Mouse (Mus musculus) intestine, embryonic 14.5 days (tissue): ENCODE measurements at regions not wholly inside any gene's neighbourhood (a gene's known extent, or its start where the extent isn't known, plus 50 kb on each side); places are given as distances from the start of the nearest gene placed in this dataset. TPM values are rescaled to one million over a fixed set of nuclear protein-coding genes. Genes with fewer than 3 reads are reported as not detected.

Experiments
- ATAC-seq: fragments of 200-750 bp; cut with Nextera tagmentation; replicated peaks from 2 replicates; pipeline ENCODE4 v1.8.0; 2017; ENCODE audit warnings: low read depth, moderate number of reproducible peaks, moderate TSS enrichment, moderate library complexity; ENCODE audit not compliant: low FRiP score, low TSS enrichment
- DNase-seq: peaks from one replicate; pipeline ENCODE4 v3.0.0-alpha.2; 2018; ENCODE audit warnings: low spot score
- H3K27ac ChIP-seq: fragments of 300-500 bp; sonication (generic); 2 replicates; pipeline ENCODE4 v1.5.1; 2014; ENCODE audit warnings: low read depth, mild to moderate bottlenecking, control low read depth
- H3K27me3 ChIP-seq: fragments of 300-500 bp; sonication (generic); replicated peaks from 2 replicates; pipeline ENCODE4 v1.6.1; 2014; ENCODE audit warnings: low read length, control low read depth; ENCODE audit not compliant: control insufficient read depth, insufficient read depth
- H3K36me3 ChIP-seq: fragments of 300-500 bp; sonication (generic); 2 replicates; pipeline ENCODE4 v1.6.1; 2014; ENCODE audit warnings: low read length, control low read depth; ENCODE audit not compliant: control insufficient read depth, insufficient read depth
- H3K4me1 ChIP-seq: fragments of 300-500 bp; sonication (generic); replicated peaks from 2 replicates; pipeline ENCODE4 v1.6.1; 2014; ENCODE audit warnings: low read length, control low read depth, mixed read lengths; ENCODE audit not compliant: control insufficient read depth, insufficient read depth
- H3K4me2 ChIP-seq: fragments of 300-500 bp; sonication (generic); 2 replicates; pipeline ENCODE4 v1.6.1; 2014; ENCODE audit warnings: low read length
- H3K4me3 ChIP-seq: fragments of 300-500 bp; sonication (generic); 2 replicates; pipeline ENCODE4 v1.5.1; 2014; ENCODE audit warnings: low read depth, low read length, control low read depth, mixed read lengths
- H3K9ac ChIP-seq: fragments of 300-500 bp; sonication (generic); 2 replicates; pipeline ENCODE4 v1.6.1; 2014; ENCODE audit warnings: mild to moderate bottlenecking, low read length
- H3K9me3 ChIP-seq: fragments of 300-500 bp; sonication (generic); 2 replicates; pipeline ENCODE4 v1.6.1; 2016; ENCODE audit warnings: low read length, control low read depth; ENCODE audit not compliant: control insufficient read depth
- WGBS: fragments of 180-500 bp; shearing (Covaris S2); extraction: QIAGEN DNeasy Blood & Tissue Kit; methylation state at CpG from one replicate; pipeline ENCODE4 v1.1.7; 2014; 5-methylcytosine and 5-hydroxymethylcytosine counted together
- microRNA-seq: library from miRNA; unstranded; fragments of <30 nt; microRNA quantifications from one replicate; pipeline ENCODE4, GENCODE M21; 2016

DNA sequence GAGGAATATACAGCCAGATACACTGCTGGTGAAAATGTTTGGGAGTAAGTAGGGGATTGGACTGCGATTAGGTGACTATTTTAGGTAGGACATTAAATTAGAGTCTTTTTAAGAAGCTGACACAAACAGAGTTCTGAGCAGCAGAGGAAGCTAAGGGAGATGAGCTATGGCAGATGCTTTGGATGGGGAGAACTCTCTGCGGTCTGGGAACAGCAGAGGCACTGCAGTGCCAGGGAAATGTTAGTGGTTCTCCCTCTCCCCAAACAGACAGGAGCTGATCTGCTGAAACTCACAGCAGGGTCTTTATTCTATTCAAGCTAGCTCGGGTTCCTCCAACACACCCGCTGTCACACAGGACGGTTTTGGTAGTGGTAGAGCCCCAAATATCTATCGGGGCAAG, 110.7 kb upstream of the Gm10131 start:
- Histone ChIP-seq H3K36me3 (no peaks in the 10 kb centered on the region), H3K27me3 (no peaks in the 10 kb centered on the region), H3K4me3 (no peak overlapping the region), H3K9ac (no peak overlapping the region), H3K4me2 (no peak overlapping the region), H3K4me1 (peaks cover 8% of the 10 kb centered on the region; the same call in 1 of the 2 replicates), H3K27ac (no peak overlapping the region), H3K9me3 (no peaks in the 10 kb centered on the region)
- ATAC-seq, result no peak
- WGBS, result 82% methylated on average over 6 of the region's 6 CpGs
- no peak for DNase-seq

Small RNA genes lying in the stretch of these regions (microRNA-seq; reads per million reads assigned to microRNA genes)
- gene Gm23177, result not detected
